Mouse (Mus musculus): ENCODE results near the gene Abca4. TPM values are rescaled to one million over a fixed set of nuclear protein-coding genes. Genes with fewer than 3 reads are reported as not detected.

The Abca4 gene
- polyA plus RNA-seq, 1 experiment from 2014 or later = 0.70 TPM

GRCm38 (mm10) chr3:122046187-122046620, 2.0 kb downstream of the Abca4 start:
- Histone ChIP-seq H3K4me1 (ENCODE audit: control insufficient read depth, insufficient read depth, low read length) (peaks cover 50% of the 10 kb centered on the region), H3K27ac (ENCODE audit: low read depth, low read length) (no peak overlapping the region)
- WGBS = 25% methylated on average over 10 of the region's 10 CpGs

GRCm38 (mm10) chr3:122047402-122047801, 3.2 kb downstream of the Abca4 start:
- Histone ChIP-seq H3K36me3 (ENCODE audit: control insufficient read depth, insufficient read depth, low read length) (no peaks in the 10 kb centered on the region), H3K4me2 (replicated peaks; ENCODE audit: low read depth, low read length) (no peak overlapping the region), H3K4me3 (ENCODE audit: low read length) (no peak overlapping the region), H3K27ac (ENCODE audit: low read depth, low read length) (peak overlapping the region; percentile 49; the same call in 1 of the 2 replicates), H3K9me3 (ENCODE audit: control insufficient read depth, low read length) (no peaks in the 10 kb centered on the region), H3K9ac (ENCODE audit: low read depth, low read length) (no peak overlapping the region), H3K4me1 (ENCODE audit: control insufficient read depth, insufficient read depth, low read length) (peaks cover 50% of the 10 kb centered on the region), H3K27me3 (ENCODE audit: control insufficient read depth, insufficient read depth, low read length) (peaks cover 9% of the 10 kb centered on the region; the same call in 1 of the 2 replicates)
- WGBS = 10% methylated on average over 7 of the region's 7 CpGs
- ATAC-seq (ENCODE audit: low FRiP score, low TSS enrichment) = peak; percentile 70

More at GRCm38 (mm10) chr3:122046187-122046620, 2.0 kb downstream of the Abca4 start:
- ATAC-seq (ENCODE audit: low FRiP score, low TSS enrichment) = no peak
- H3K4me2 ChIP-seq (replicated peaks; ENCODE audit: low read depth, low read length) = no peak overlapping the region
- peaks cover 9% of the 10 kb centered on the region; the same call in 1 of the 2 replicates for H3K27me3 ChIP-seq (ENCODE audit: control insufficient read depth, insufficient read depth, low read length)
- H3K36me3 ChIP-seq (ENCODE audit: control insufficient read depth, insufficient read depth, low read length) = no peaks in the 10 kb centered on the region
- H3K9me3 ChIP-seq (ENCODE audit: control insufficient read depth, low read length) = no peaks in the 10 kb centered on the region
- H3K4me3 ChIP-seq (ENCODE audit: low read length) = no peak overlapping the region
- no peak overlapping the region for H3K9ac ChIP-seq (ENCODE audit: low read depth, low read length)

GRCm38 (mm10) chr3:122047921-122048861, 3.9 kb downstream of the Abca4 start:
- H3K4me2 ChIP-seq (replicated peaks; ENCODE audit: low read depth, low read length) = peak overlapping the region; percentile 19; the same call in 1 of the 2 replicates
- H3K36me3 ChIP-seq (ENCODE audit: control insufficient read depth, insufficient read depth, low read length) = no peaks in the 10 kb centered on the region
- WGBS = 15% methylated on average over 17 of the region's 17 CpGs
- peaks cover 9% of the 10 kb centered on the region; the same call in 1 of the 2 replicates for H3K27me3 ChIP-seq (ENCODE audit: control insufficient read depth, insufficient read depth, low read length)
- no peaks in the 10 kb centered on the region for H3K9me3 ChIP-seq (ENCODE audit: control insufficient read depth, low read length)
- peak; percentile 48 for ATAC-seq (ENCODE audit: low FRiP score, low TSS enrichment)
- peaks cover 44% of the 10 kb centered on the region for H3K4me1 ChIP-seq (ENCODE audit: control insufficient read depth, insufficient read depth, low read length)
- peak overlapping the region; percentile 49; the same call in 1 of the 2 replicates for H3K27ac ChIP-seq (ENCODE audit: low read depth, low read length)
- no peak overlapping the region for H3K9ac ChIP-seq (ENCODE audit: low read depth, low read length)
- H3K4me3 ChIP-seq (ENCODE audit: low read length) = no peak overlapping the region

- H3K27ac ChIP-seq (ENCODE audit: low read depth, low read length) = no peak overlapping the region
Observed at GRCm38 (mm10) chr3:122049158-122049557, 4.9 kb downstream of the Abca4 start.

GRCm38 (mm10) chr3:122058439-122059198, 14.4 kb downstream of the Abca4 start:
- Histone ChIP-seq H3K27ac (ENCODE audit: low read depth, low read length) (no peak overlapping the region), H3K27me3 (ENCODE audit: control insufficient read depth, insufficient read depth, low read length) (no peaks in the 10 kb centered on the region)
- ATAC-seq (ENCODE audit: low FRiP score, low TSS enrichment) = 0 out of 2 replicates have a peak, but pooled peaks have one; percentile 60

More at GRCm38 (mm10) chr3:122049158-122049557, 4.9 kb downstream of the Abca4 start:
- no peaks in the 10 kb centered on the region for H3K36me3 ChIP-seq (ENCODE audit: control insufficient read depth, insufficient read depth, low read length)
- peaks cover 37% of the 10 kb centered on the region for H3K4me1 ChIP-seq (ENCODE audit: control insufficient read depth, insufficient read depth, low read length)
- H3K4me3 ChIP-seq (ENCODE audit: low read length) = no peak overlapping the region
- 48% methylated on average over 6 of the region's 6 CpGs for WGBS
- H3K27me3 ChIP-seq (ENCODE audit: control insufficient read depth, insufficient read depth, low read length) = peaks cover 6% of the 10 kb centered on the region; the same call in 1 of the 2 replicates
- no peak for ATAC-seq (ENCODE audit: low FRiP score, low TSS enrichment)
- no peak overlapping the region for H3K9ac ChIP-seq (ENCODE audit: low read depth, low read length)
- H3K4me2 ChIP-seq (replicated peaks; ENCODE audit: low read depth, low read length) = no peak overlapping the region
- no peaks in the 10 kb centered on the region for H3K9me3 ChIP-seq (ENCODE audit: control insufficient read depth, low read length)

GRCm38 (mm10) chr3:122062586-122062985, 18.3 kb downstream of the Abca4 start:
- H3K27me3 ChIP-seq (ENCODE audit: control insufficient read depth, insufficient read depth, low read length) = no peaks in the 10 kb centered on the region
- ATAC-seq (ENCODE audit: low FRiP score, low TSS enrichment) = no peak
- 87% methylated on average over 10 of the region's 10 CpGs for WGBS
- H3K36me3 ChIP-seq (ENCODE audit: control insufficient read depth, insufficient read depth, low read length) = no peaks in the 10 kb centered on the region
- no peak overlapping the region for H3K4me3 ChIP-seq (ENCODE audit: low read length)
- no peak overlapping the region for H3K27ac ChIP-seq (ENCODE audit: low read depth, low read length)
- H3K4me2 ChIP-seq (replicated peaks; ENCODE audit: low read depth, low read length) = no peak overlapping the region
- no peaks in the 10 kb centered on the region for H3K9me3 ChIP-seq (ENCODE audit: control insufficient read depth, low read length)
- 0 out of 2 replicates have a peak, but pooled peaks cover 3% of the 10 kb centered on the region for H3K4me1 ChIP-seq (ENCODE audit: control insufficient read depth, insufficient read depth, low read length)
- no peak overlapping the region for H3K9ac ChIP-seq (ENCODE audit: low read depth, low read length)

More at GRCm38 (mm10) chr3:122058439-122059198, 14.4 kb downstream of the Abca4 start:
- WGBS = 54% methylated on average over 9 of the region's 9 CpGs
- Histone ChIP-seq H3K4me1 (ENCODE audit: control insufficient read depth, insufficient read depth, low read length) (peaks cover 3% of the 10 kb centered on the region; the same call in 1 of the 2 replicates), H3K36me3 (ENCODE audit: control insufficient read depth, insufficient read depth, low read length) (no peaks in the 10 kb centered on the region), H3K4me3 (ENCODE audit: low read length) (no peak overlapping the region), H3K9me3 (ENCODE audit: control insufficient read depth, low read length) (no peaks in the 10 kb centered on the region), H3K9ac (ENCODE audit: low read depth, low read length) (no peak overlapping the region), H3K4me2 (replicated peaks; ENCODE audit: low read depth, low read length) (no peak overlapping the region)

- no peak overlapping the region for H3K9ac ChIP-seq (ENCODE audit: low read depth, low read length)
- H3K27ac ChIP-seq (ENCODE audit: low read depth, low read length) = no peak overlapping the region
- no peak for ATAC-seq (ENCODE audit: low FRiP score, low TSS enrichment)
- H3K9me3 ChIP-seq (ENCODE audit: control insufficient read depth, low read length) = no peaks in the 10 kb centered on the region
- WGBS = 53% methylated on average over 13 of the region's 13 CpGs
- H3K27me3 ChIP-seq (ENCODE audit: control insufficient read depth, insufficient read depth, low read length) = no peaks in the 10 kb centered on the region
- H3K4me3 ChIP-seq (ENCODE audit: low read length) = no peak overlapping the region
- no peak overlapping the region for H3K4me2 ChIP-seq (replicated peaks; ENCODE audit: low read depth, low read length)
- no peaks in the 10 kb centered on the region for H3K36me3 ChIP-seq (ENCODE audit: control insufficient read depth, insufficient read depth, low read length)
- H3K4me1 ChIP-seq (ENCODE audit: control insufficient read depth, insufficient read depth, low read length) = 0 out of 2 replicates have a peak, but pooled peaks cover 3% of the 10 kb centered on the region
Observed at GRCm38 (mm10) chr3:122064556-122065410, 20.5 kb downstream of the Abca4 start.

- Histone ChIP-seq H3K9ac (ENCODE audit: low read depth, low read length) (no peak overlapping the region), H3K9me3 (ENCODE audit: control insufficient read depth, low read length) (no peaks in the 10 kb centered on the region), H3K36me3 (ENCODE audit: control insufficient read depth, insufficient read depth, low read length) (no peaks in the 10 kb centered on the region), H3K4me2 (replicated peaks; ENCODE audit: low read depth, low read length) (no peak overlapping the region), H3K4me1 (ENCODE audit: control insufficient read depth, insufficient read depth, low read length) (peaks cover 31% of the 10 kb centered on the region), H3K27ac (ENCODE audit: low read depth, low read length) (no peak overlapping the region), H3K4me3 (ENCODE audit: low read length) (no peak overlapping the region), H3K27me3 (ENCODE audit: control insufficient read depth, insufficient read depth, low read length) (no peaks in the 10 kb centered on the region)
- 85% methylated on average over 10 of the region's 10 CpGs for WGBS
- ATAC-seq (ENCODE audit: low FRiP score, low TSS enrichment) = no peak
Observed at GRCm38 (mm10) chr3:122071769-122072168, 27.5 kb downstream of the Abca4 start.

Measured in kidney, embryonic 14.5 days (tissue).